ENCODE assay signal across 16 mouse cellular contexts in genomic region chr8:91355956-91356699, GRCm38 (mm10). TPM values are rescaled to one million over a fixed set of nuclear protein-coding genes. Genes with fewer than 3 reads are reported as not detected.
DNase-seq lines count a peak whose midpoint lies in the region; ATAC-seq and TF ChIP-seq lines count a peak whose summit lies in the region.
"Had no signal": no experiment of that assay in that cellular context is flagged by ENCODE, and none has a peak within 500 bp of the region (broad histone marks: within the 10 kb centered on the region; RNA-seq: fewer than 3 reads in every experiment).

No protein-coding gene starts in this region.

- peak; percentile 32 for DNase-seq in kidney, adult 2 months
- DNase-seq in kidney, postnatal 25 days: no peak
- DNase-seq in hindbrain, embryonic 11.5 days (ENCODE audit: low spot score): no peak
- DNase-seq in retina, postnatal 1 day: no peak
- DNase-seq: adrenal gland, postnatal 10 days; cerebellum, adult 9-10 months; embryo, embryonic 11 days; heart, adult 18-20 months; lung, adult 18-20 months; thymus, postnatal 36 days had no signal

- 75% methylated on average over 11 of the region's 11 CpGs for WGBS in kidney, adult 2 months
- 62% methylated on average over 11 of the region's 11 CpGs for WGBS in hindbrain, embryonic 11.5 days
- WGBS in midbrain, embryonic 12.5 days: 58% methylated on average over 11 of the region's 11 CpGs
- 34% methylated on average over 11 of the region's 11 CpGs for WGBS in neural tube, embryonic 15.5 days

- no peaks in the 10 kb centered on the region for H3K9me3 ChIP-seq in hindbrain, embryonic 11.5 days (ENCODE audit: control insufficient read depth, low read length)
- H3K9me3 ChIP-seq in midbrain, embryonic 12.5 days: no peaks in the 10 kb centered on the region
- no peaks in the 10 kb centered on the region for H3K9me3 ChIP-seq in neural tube, embryonic 15.5 days (replicated peaks)
- H3K9me3 ChIP-seq: intestine, embryonic 15.5 days; limb, embryonic 15.5 days had no signal

- peak; percentile 77 for ATAC-seq in hindbrain, embryonic 11.5 days (ENCODE audit: low FRiP score)
- ATAC-seq in midbrain, embryonic 12.5 days (ENCODE audit: low FRiP score, low read depth): peak; percentile 65
- 0 out of 2 replicates have a peak, but pooled peaks have one; percentile 15 for ATAC-seq in neural tube, embryonic 15.5 days (ENCODE audit: low FRiP score)
- ATAC-seq in inflammation-experienced regulatory T-cells, adult 6 months: no peak
- no peak for ATAC-seq in frontal cortex, adult (ENCODE audit: low TSS enrichment)
- ATAC-seq: intestine, embryonic 15.5 days had no signal

- H3K27ac ChIP-seq in kidney, adult 2 months (ENCODE audit: insufficient read depth, low read depth, low read length): no peak overlapping the region
- peak overlapping the region; percentile 25; the same call in 1 of the 2 replicates for H3K27ac ChIP-seq in hindbrain, embryonic 11.5 days (ENCODE audit: low read depth, low read length)
- peak overlapping the region; percentile 72 for H3K27ac ChIP-seq in midbrain, embryonic 12.5 days (replicated peaks)
- H3K27ac ChIP-seq in neural tube, embryonic 15.5 days (replicated peaks): peak overlapping the region; percentile 25; the same call in 1 of the 2 replicates
- H3K27ac ChIP-seq: intestine, embryonic 15.5 days; limb, embryonic 15.5 days had no signal

- peaks cover 15% of the 10 kb centered on the region for H3K4me1 ChIP-seq in kidney, adult 2 months (ENCODE audit: control insufficient read depth, insufficient read depth, low read length)
- peaks cover 2% of the 10 kb centered on the region; the same call in 1 of the 2 replicates for H3K4me1 ChIP-seq in hindbrain, embryonic 11.5 days (replicated peaks; ENCODE audit: control insufficient read depth, insufficient read depth, low read length)
- peaks cover 23% of the 10 kb centered on the region for H3K4me1 ChIP-seq in midbrain, embryonic 12.5 days
- peaks cover 33% of the 10 kb centered on the region for H3K4me1 ChIP-seq in neural tube, embryonic 15.5 days
- H3K4me1 ChIP-seq: intestine, embryonic 15.5 days had no signal

- H3K4me3 ChIP-seq in kidney, adult 2 months (ENCODE audit: insufficient read depth, low read depth, low read length): no peak overlapping the region
- no peak overlapping the region for H3K4me3 ChIP-seq in hindbrain, embryonic 11.5 days (ENCODE audit: low read depth, low read length)
- no peak overlapping the region for H3K4me3 ChIP-seq in midbrain, embryonic 12.5 days
- H3K4me3 ChIP-seq in neural tube, embryonic 15.5 days (replicated peaks): no peak overlapping the region
- H3K4me3 ChIP-seq: intestine, embryonic 15.5 days; limb, embryonic 15.5 days had no signal

- no peaks in the 10 kb centered on the region for H3K27me3 ChIP-seq in kidney, adult 2 months (replicated peaks; ENCODE audit: control insufficient read depth, insufficient read depth, low read length)
- H3K27me3 ChIP-seq in hindbrain, embryonic 11.5 days (ENCODE audit: control insufficient read depth, insufficient read depth, low read length): no peaks in the 10 kb centered on the region; the same call in 1 of the 2 replicates
- H3K27me3 ChIP-seq in midbrain, embryonic 12.5 days: peaks cover 9% of the 10 kb centered on the region; the same call in 1 of the 2 replicates
- no peaks in the 10 kb centered on the region for H3K27me3 ChIP-seq in neural tube, embryonic 15.5 days (replicated peaks)
- H3K27me3 ChIP-seq: intestine, embryonic 15.5 days; limb, embryonic 15.5 days had no signal

- no peaks in the 10 kb centered on the region for H3K36me3 ChIP-seq in kidney, adult 2 months (ENCODE audit: control insufficient read depth, insufficient read depth, low read length)
- H3K36me3 ChIP-seq in hindbrain, embryonic 11.5 days (ENCODE audit: control insufficient read depth, insufficient read depth, low read length): no peaks in the 10 kb centered on the region
- H3K36me3 ChIP-seq in midbrain, embryonic 12.5 days: no peaks in the 10 kb centered on the region
- H3K36me3 ChIP-seq in neural tube, embryonic 15.5 days: no peaks in the 10 kb centered on the region
- H3K36me3 ChIP-seq: intestine, embryonic 15.5 days; limb, embryonic 15.5 days had no signal

- no peak for TF ChIP-seq POLR2A in kidney, adult 2 months (IDR thresholded peaks at IDR 0.05; ENCODE audit: low read depth, low read length)

- H3K9ac ChIP-seq in hindbrain, embryonic 11.5 days (ENCODE audit: low read depth, low read length): no peak overlapping the region
- no peak overlapping the region for H3K9ac ChIP-seq in midbrain, embryonic 12.5 days (replicated peaks)
- H3K9ac ChIP-seq in neural tube, embryonic 15.5 days (replicated peaks): no peak overlapping the region
- H3K9ac ChIP-seq: intestine, embryonic 15.5 days; limb, embryonic 15.5 days had no signal

- TF ChIP-seq CTCF in kidney, adult 2 months (conservative IDR thresholded peaks at IDR 0.05; ENCODE audit: insufficient read depth, insufficient read length, low read depth, low read length): no peak

- no peak overlapping the region; the same call in 1 of the 2 replicates for H3K4me2 ChIP-seq in hindbrain, embryonic 11.5 days (replicated peaks; ENCODE audit: low read depth, low read length)
- H3K4me2 ChIP-seq in midbrain, embryonic 12.5 days (replicated peaks): peak overlapping the region; percentile 35
- H3K4me2 ChIP-seq in neural tube, embryonic 15.5 days: no peak overlapping the region
- H3K4me2 ChIP-seq: intestine, embryonic 15.5 days; limb, embryonic 15.5 days had no signal

RNA-seq across cellular contexts. Expression of gene Fto, which starts 42.8 kb away (rescaled TPM):
- polyA plus RNA-seq in kidney, adult 2 months (2012; rRNA removed): 40.9 and 43.9 TPM in 2 replicates
- polyA plus RNA-seq in hindbrain, embryonic 11.5 days (2014; fragmentation: Nextera tagmentation; extraction: Ambion mirVana): 94.7 and 107 TPM in 2 replicates
- polyA plus RNA-seq in midbrain, embryonic 12.5 days (2016; fragmentation: Nextera tagmentation; extraction: Ambion mirVana): 115 and 116 TPM in 2 replicates
- 131 and 135 TPM in 2 replicates for polyA plus RNA-seq in neural tube, embryonic 15.5 days (2015; fragmentation: Nextera tagmentation; extraction: Ambion mirVana)
- polyA plus RNA-seq in inflammation-experienced regulatory T-cells, adult 6 months (2017; shearing (Covaris generic)): 100 to 1,000 TPM in 1 of 3 experiments, 10 to 100 TPM in 2; 41.0 to 102 (median 94.5) TPM

RNA-seq across cellular contexts. Expression of gene Rpgrip1l, which starts 43.1 kb away (rescaled TPM):
- polyA plus RNA-seq in kidney, adult 2 months (2012; rRNA removed): 1.6 and 2.1 TPM in 2 replicates
- 11.8 and 19.4 TPM in 2 replicates for polyA plus RNA-seq in hindbrain, embryonic 11.5 days (2014; fragmentation: Nextera tagmentation; extraction: Ambion mirVana)
- 14.4 and 15.6 TPM in 2 replicates for polyA plus RNA-seq in midbrain, embryonic 12.5 days (2016; fragmentation: Nextera tagmentation; extraction: Ambion mirVana)
- polyA plus RNA-seq in neural tube, embryonic 15.5 days (2015; fragmentation: Nextera tagmentation; extraction: Ambion mirVana): 9.7 and 10.5 TPM in 2 replicates
- 1 to 10 TPM; 1.8 to 3.8 (median 2.9) TPM for polyA plus RNA-seq in inflammation-experienced regulatory T-cells, adult 6 months (2017; shearing (Covaris generic))

Comparison
In these comparisons a context has a peak if more than half of its experiments do, and no peak if none do; other contexts are left out.
1. ATAC-seq: peak in hindbrain, embryonic 11.5 days (single experiment), midbrain, embryonic 12.5 days (single experiment) and neural tube, embryonic 15.5 days (single experiment); none in inflammation-experienced regulatory T-cells, adult 6 months (single experiment) and frontal cortex, adult (single experiment).